Mouse (Mus musculus): ENCODE measurements around the gene Sec11a. TPM values are rescaled to one million over a fixed set of nuclear protein-coding genes. Genes with fewer than 3 reads are reported as not detected.

The Sec11a gene
- total RNA-seq, 2 experiments from 2014 or later: 60.1 to 114 TPM

GRCm38 (mm10) chr7:80864831-80865230 is 82.7 kb downstream of the Sec11a start:
- no peak for ATAC-seq (replicated peaks; ENCODE audit: low FRiP score, poor library complexity, severe bottlenecking)

DNA sequence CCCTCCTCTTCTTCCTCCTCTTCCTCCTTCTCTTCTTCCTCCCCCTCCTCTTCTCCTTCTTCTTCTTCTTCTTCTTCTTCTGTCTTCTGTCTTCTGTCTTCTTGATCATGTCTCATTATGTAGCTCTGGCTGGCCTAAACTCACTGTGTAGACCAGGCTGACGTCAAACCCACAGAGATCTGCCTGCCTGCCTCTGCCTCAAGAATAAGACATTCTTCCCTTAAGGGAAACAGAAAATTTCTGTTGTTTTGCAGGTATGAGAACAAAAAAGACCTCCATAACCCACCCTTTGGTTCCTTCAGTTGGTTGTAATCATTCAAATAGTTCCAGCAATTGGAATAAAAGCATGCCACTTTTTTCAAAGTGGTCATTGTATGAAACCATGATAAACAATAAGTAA is 83.4 kb downstream of the Sec11a start:
- ATAC-seq (replicated peaks; ENCODE audit: low FRiP score, poor library complexity, severe bottlenecking): no peak

GRCm38 (mm10) chr7:80863520-80863919 is 84.1 kb downstream of the Sec11a start:
- no peak for ATAC-seq (replicated peaks; ENCODE audit: low FRiP score, poor library complexity, severe bottlenecking)

- ATAC-seq (replicated peaks; ENCODE audit: low FRiP score, poor library complexity, severe bottlenecking): no peak
Measured at GRCm38 (mm10) chr7:80862475-80862874, 85.1 kb downstream of the Sec11a start.

DNA sequence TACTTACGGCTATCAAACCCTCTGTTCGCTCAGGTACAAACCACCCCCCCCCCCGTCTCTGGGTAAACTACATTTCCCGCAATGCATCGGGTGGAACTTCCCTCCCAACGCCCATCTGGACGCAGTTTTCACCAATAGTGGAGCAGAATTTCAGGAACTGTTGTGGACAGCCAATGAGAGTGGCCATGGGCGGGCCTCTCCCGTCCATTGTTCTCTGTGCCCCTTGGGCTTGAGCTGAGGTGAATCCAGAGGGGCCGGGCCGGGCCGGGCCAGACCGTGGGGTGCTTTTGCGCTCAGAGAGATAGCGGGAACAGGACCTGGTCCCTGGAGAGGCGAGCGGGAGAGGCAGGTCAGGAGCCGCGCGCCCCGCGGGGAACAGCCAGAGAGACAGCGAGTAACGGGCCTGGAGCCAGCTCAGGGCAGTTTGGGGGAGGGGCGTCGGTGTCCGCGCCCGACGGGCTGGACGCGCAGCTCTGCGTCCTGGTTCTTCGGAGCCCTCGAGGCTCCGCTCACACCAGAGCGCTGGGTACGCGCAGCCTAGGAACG is 86.8 kb downstream of the Sec11a start, which contains the start of gene Zscan2:
Zscan2 (plus strand) TSS at position 192 of the 546 bp plus-strand sequence.
- ATAC-seq (replicated peaks; ENCODE audit: low FRiP score, poor library complexity, severe bottlenecking): peak; percentile 92

GRCm38 (mm10) chr7:80860227-80860626 is 87.4 kb downstream of the Sec11a start:
- no peak for ATAC-seq (replicated peaks; ENCODE audit: low FRiP score, poor library complexity, severe bottlenecking)

GRCm38 (mm10) chr7:80857181-80857580 is 90.4 kb downstream of the Sec11a start:
- peak; percentile 64 for ATAC-seq (replicated peaks; ENCODE audit: low FRiP score, poor library complexity, severe bottlenecking)

DNA sequence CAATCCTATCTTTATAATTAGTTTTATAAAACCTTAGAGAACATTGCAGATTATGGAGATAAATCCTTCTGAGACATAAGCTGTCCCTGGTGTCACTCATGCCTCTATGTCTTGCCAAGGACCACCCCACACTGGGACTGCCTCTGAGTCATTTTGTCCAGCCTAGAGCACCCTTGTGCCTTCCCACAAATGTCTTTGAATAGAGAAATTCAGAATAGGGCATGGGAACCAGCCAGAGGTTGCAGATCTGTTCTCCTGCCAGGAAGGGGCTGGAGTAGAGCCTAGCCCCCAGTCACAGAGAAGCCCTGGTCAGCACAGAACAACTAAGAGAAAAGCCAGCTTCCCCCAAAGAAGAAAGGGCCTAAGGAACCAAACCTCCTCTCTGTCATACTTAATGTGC is 92.3 kb downstream of the Sec11a start:
- no peak for ATAC-seq (replicated peaks; ENCODE audit: low FRiP score, poor library complexity, severe bottlenecking)

Other genes starting within 250 kb of the Sec11a start
- gene Iqgap1, start 121.8 kb downstream of the Sec11a start, total RNA-seq (2015; ENCODE audit: low replicate concordance): 33.2 and 83.8 TPM in 2 replicates
- gene Iqgap1, start 121.8 kb downstream of the Sec11a start, total RNA-seq (2017; ENCODE audit: low replicate concordance): 30.0 and 35.0 TPM in 2 replicates
- gene Zscan2, start 86.9 kb downstream of the Sec11a start, total RNA-seq (2015; ENCODE audit: low replicate concordance): not detected in 2 replicates
- 0.51 and 2.9 TPM in 2 replicates for gene Zscan2, start 86.9 kb downstream of the Sec11a start, total RNA-seq (2017; ENCODE audit: low replicate concordance)
- gene Wdr73, start 46.5 kb downstream of the Sec11a start, total RNA-seq (2015; ENCODE audit: low replicate concordance): 4.0 and 9.6 TPM in 2 replicates
- 1.6 and 4.1 TPM in 2 replicates for gene Wdr73, start 46.5 kb downstream of the Sec11a start, total RNA-seq (2017; ENCODE audit: low replicate concordance)
- gene Nmb, start 42.7 kb downstream of the Sec11a start, total RNA-seq (2015; ENCODE audit: low replicate concordance): 17.6 TPM in 1 of 2 replicates, not detected in the other
- 2.9 TPM in 1 of 2 replicates, not detected in the other for gene Nmb, start 42.7 kb downstream of the Sec11a start, total RNA-seq (2017; ENCODE audit: low replicate concordance)
- 23.8 and 33.1 TPM in 2 replicates for gene Zfp592, start 45.9 kb upstream of the Sec11a start, total RNA-seq (2015; ENCODE audit: low replicate concordance)
- 22.3 and 38.0 TPM in 2 replicates for gene Zfp592, start 45.9 kb upstream of the Sec11a start, total RNA-seq (2017; ENCODE audit: low replicate concordance)
- 0.36 TPM in 1 of 2 replicates, not detected in the other for gene Alpk3, start 109.8 kb upstream of the Sec11a start, total RNA-seq (2015; ENCODE audit: low replicate concordance)
- gene Alpk3, start 109.8 kb upstream of the Sec11a start, total RNA-seq (2017; ENCODE audit: low replicate concordance): not detected in 2 replicates
- not detected in 2 replicates for gene Slc28a1, start 167.0 kb upstream of the Sec11a start, total RNA-seq (2015; ENCODE audit: low replicate concordance)
- not detected in 2 replicates for gene Slc28a1, start 167.0 kb upstream of the Sec11a start, total RNA-seq (2017; ENCODE audit: low replicate concordance)